Mouse (Mus musculus): ENCODE results near the gene Foxl1.

GRCm38 (mm10) chr8:121116591-121117185, 11.1 kb upstream of the Foxl1 start:
- TF ChIP-seq BHLHE40 (IDR thresholded peaks at IDR 0.05; ENCODE audit: low read depth, low read length) (no peak), POLR2A (IDR thresholded peaks at IDR 0.05; ENCODE audit: low read depth, low read length) (no peak), CTCF (conservative IDR thresholded peaks at IDR 0.05 in 1 of 2, IDR thresholded peaks at IDR 0.05 in 1 of 2; ENCODE audit: low read depth in 2 of 2, low read length in 2 of 2) (no peak), TCF12 (IDR thresholded peaks at IDR 0.05; ENCODE audit: low read depth, low read length) (no peak), ELF1 (IDR thresholded peaks at IDR 0.05; ENCODE audit: low read depth, low read length) (no peak), EP300 (IDR thresholded peaks at IDR 0.05; ENCODE audit: low read length) (no peak), UBTF (IDR thresholded peaks at IDR 0.05; ENCODE audit: low read depth, low read length) (no peak), HCFC1 (IDR thresholded peaks at IDR 0.05; ENCODE audit: low read depth, low read length) (no peak), MXI1 (IDR thresholded peaks at IDR 0.05; ENCODE audit: low read depth, low read length) (no peak), MAZ (IDR thresholded peaks at IDR 0.05; ENCODE audit: low read depth, low read length) (no peak), MEF2A (IDR thresholded peaks at IDR 0.05; ENCODE audit: borderline replicate concordance, low read depth, low read length) (no peak), ETS1 (conservative IDR thresholded peaks at IDR 0.05; ENCODE audit: low read depth, low read length) (no peak), JUND (conservative IDR thresholded peaks at IDR 0.05; ENCODE audit: low read depth, low read length) (no peak)

Data from CH12.LX (cell line).